Mouse (Mus musculus): ENCODE data around the gene Ppp3ca. TPM values are rescaled to one million over a fixed set of nuclear protein-coding genes. Genes with fewer than 3 reads are reported as not detected.
A peak's percentile ranks its signal among the peaks of the same experiment; 100 is the strongest.

Ppp3ca gene
- total and polyA plus RNA-seq, 2 experiments from 2014 or later: 34.6 to 39.2 TPM

DNA sequence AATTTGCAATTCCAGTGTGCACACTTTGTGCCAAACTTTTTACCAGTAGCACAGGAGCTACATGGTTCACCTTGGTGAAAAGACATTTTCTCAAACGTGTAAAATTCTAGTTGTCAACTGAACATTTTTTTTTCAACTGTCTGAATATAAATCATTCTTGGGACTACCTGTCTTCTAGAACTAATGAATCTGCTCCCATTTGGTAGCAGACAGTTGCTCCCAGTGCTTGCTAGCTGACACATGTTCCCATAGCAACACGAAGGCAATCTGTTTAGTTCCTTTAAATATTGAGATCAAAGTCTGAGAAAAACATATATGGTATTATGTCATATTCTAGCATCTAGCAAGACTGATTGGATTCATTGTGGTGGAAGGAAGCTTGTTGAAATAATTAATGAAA, 158.5 kb downstream of the Ppp3ca start:
- WGBS: 76% methylated on average over 2 of the region's 2 CpGs
- TF ChIP-seq EP300 (IDR thresholded peaks at IDR 0.05; ENCODE audit: low read depth) (no peak), CTCF (IDR thresholded peaks at IDR 0.05; ENCODE audit: low read depth) (no peak)
- Histone ChIP-seq H3K27me3 (ENCODE audit: control insufficient read depth, insufficient read depth, low read length) (no peaks in the 10 kb centered on the region), H3K4me2 (ENCODE audit: low read depth, low read length) (no peak overlapping the region), H3K27ac (ENCODE audit: low read depth) (no peak overlapping the region), H3K36me3 (replicated peaks; ENCODE audit: control insufficient read depth, insufficient read depth, low read length) (no peaks in the 10 kb centered on the region), H3K4me3 (ENCODE audit: low read depth, low read length) (no peak overlapping the region), H3K9me3 (replicated peaks; ENCODE audit: control insufficient read depth, low read length) (no peaks in the 10 kb centered on the region), H3K9ac (replicated peaks; ENCODE audit: low read depth, low read length) (no peak overlapping the region), H3K4me1 (ENCODE audit: control insufficient read depth, insufficient read depth) (no peaks in the 10 kb centered on the region)
- DNase-seq (ENCODE audit: low spot score) (no peak), ATAC-seq (ENCODE audit: insufficient read depth, low read depth) (no peak)

- H3K27me3 ChIP-seq (ENCODE audit: control insufficient read depth, insufficient read depth, low read length): no peaks in the 10 kb centered on the region
- no peak for TF ChIP-seq EP300 (IDR thresholded peaks at IDR 0.05; ENCODE audit: low read depth)
- no peak for TF ChIP-seq CTCF (IDR thresholded peaks at IDR 0.05; ENCODE audit: low read depth)
- H3K4me1 ChIP-seq (ENCODE audit: control insufficient read depth, insufficient read depth): no peaks in the 10 kb centered on the region
- H3K4me3 ChIP-seq (ENCODE audit: low read depth, low read length): no peak overlapping the region
- no peak overlapping the region for H3K27ac ChIP-seq (ENCODE audit: low read depth)
- H3K36me3 ChIP-seq (replicated peaks; ENCODE audit: control insufficient read depth, insufficient read depth, low read length): no peaks in the 10 kb centered on the region
- no peaks in the 10 kb centered on the region for H3K9me3 ChIP-seq (replicated peaks; ENCODE audit: control insufficient read depth, low read length)
- no peak overlapping the region for H3K9ac ChIP-seq (replicated peaks; ENCODE audit: low read depth, low read length)
- 97% methylated on average over 5 of the region's 5 CpGs for WGBS
- ATAC-seq (ENCODE audit: insufficient read depth, low read depth): no peak
- DNase-seq (ENCODE audit: low spot score): no peak
- H3K4me2 ChIP-seq (ENCODE audit: low read depth, low read length): no peak overlapping the region
These were observed 159.2 kb downstream of the Ppp3ca start for GRCm38 (mm10) chr3:136829109-136829508.

DNA sequence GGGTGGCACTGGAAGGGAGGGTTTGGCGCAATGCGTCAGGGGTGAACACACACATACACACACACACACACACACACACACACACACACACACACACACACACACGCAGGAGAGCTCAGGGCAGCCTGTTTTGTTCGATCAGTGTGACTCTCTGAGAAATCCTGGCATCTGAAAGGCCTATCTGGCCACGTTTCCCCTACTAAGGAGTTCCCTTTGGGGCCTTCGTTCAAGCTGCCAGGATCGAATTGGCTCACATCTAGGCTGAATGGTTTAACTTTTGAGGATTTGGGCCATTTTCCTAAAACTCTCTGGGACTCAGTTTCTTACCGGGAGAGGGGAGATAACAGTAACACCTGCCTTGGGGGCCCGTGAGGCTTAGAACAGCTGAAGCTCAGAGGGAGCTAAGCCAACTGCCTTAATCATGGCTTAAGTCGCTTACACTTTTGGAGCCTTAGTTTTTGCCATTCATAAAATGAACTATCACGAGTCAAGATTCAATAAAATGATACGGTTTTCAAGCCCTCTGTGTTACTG, 160.8 kb downstream of the Ppp3ca start:
- DNase-seq (ENCODE audit: low spot score) (no peak), ATAC-seq (ENCODE audit: insufficient read depth, low read depth) (no peak)
- H3K36me3 ChIP-seq (replicated peaks; ENCODE audit: control insufficient read depth, insufficient read depth, low read length): no peaks in the 10 kb centered on the region
- H3K27me3 ChIP-seq (ENCODE audit: control insufficient read depth, insufficient read depth, low read length): no peaks in the 10 kb centered on the region
- no peak overlapping the region for H3K9ac ChIP-seq (replicated peaks; ENCODE audit: low read depth, low read length)
- TF ChIP-seq EP300 (IDR thresholded peaks at IDR 0.05; ENCODE audit: low read depth): no peak
- no peak for TF ChIP-seq CTCF (IDR thresholded peaks at IDR 0.05; ENCODE audit: low read depth)
- peaks cover 1% of the 10 kb centered on the region; the same call in 1 of the 2 replicates for H3K4me1 ChIP-seq (ENCODE audit: control insufficient read depth, insufficient read depth)
- WGBS: 69% methylated on average over 10 of the region's 12 CpGs
- no peak overlapping the region for H3K4me3 ChIP-seq (ENCODE audit: low read depth, low read length)
- no peak overlapping the region for H3K4me2 ChIP-seq (ENCODE audit: low read depth, low read length)
- H3K27ac ChIP-seq (ENCODE audit: low read depth): no peak overlapping the region
- no peaks in the 10 kb centered on the region for H3K9me3 ChIP-seq (replicated peaks; ENCODE audit: control insufficient read depth, low read length)

GRCm38 (mm10) chr3:136833003-136833745, 163.2 kb downstream of the Ppp3ca start:
- DNase-seq (ENCODE audit: low spot score) (no peak), ATAC-seq (ENCODE audit: insufficient read depth, low read depth) (no peak)
- Histone ChIP-seq H3K9ac (replicated peaks; ENCODE audit: low read depth, low read length) (no peak overlapping the region), H3K27ac (ENCODE audit: low read depth) (no peak overlapping the region), H3K9me3 (replicated peaks; ENCODE audit: control insufficient read depth, low read length) (no peaks in the 10 kb centered on the region), H3K27me3 (ENCODE audit: control insufficient read depth, insufficient read depth, low read length) (no peaks in the 10 kb centered on the region), H3K4me3 (ENCODE audit: low read depth, low read length) (no peak overlapping the region), H3K4me1 (ENCODE audit: control insufficient read depth, insufficient read depth) (peaks cover 17% of the 10 kb centered on the region), H3K4me2 (ENCODE audit: low read depth, low read length) (no peak overlapping the region), H3K36me3 (replicated peaks; ENCODE audit: control insufficient read depth, insufficient read depth, low read length) (no peaks in the 10 kb centered on the region)
- TF ChIP-seq CTCF (IDR thresholded peaks at IDR 0.05; ENCODE audit: low read depth) (no peak), EP300 (IDR thresholded peaks at IDR 0.05; ENCODE audit: low read depth) (no peak)
- WGBS: 70% methylated on average over 11 of the region's 11 CpGs

GRCm38 (mm10) chr3:136833893-136834292, 164.0 kb downstream of the Ppp3ca start:
- no peak overlapping the region for H3K9ac ChIP-seq (replicated peaks; ENCODE audit: low read depth, low read length)
- ATAC-seq (ENCODE audit: insufficient read depth, low read depth): no peak
- WGBS: 27% methylated on average over 5 of the region's 5 CpGs

More at GRCm38 (mm10) chr3:136833893-136834292, 164.0 kb downstream of the Ppp3ca start:
- no peaks in the 10 kb centered on the region for H3K9me3 ChIP-seq (replicated peaks; ENCODE audit: control insufficient read depth, low read length)
- H3K4me1 ChIP-seq (ENCODE audit: control insufficient read depth, insufficient read depth): peaks cover 17% of the 10 kb centered on the region
- H3K36me3 ChIP-seq (replicated peaks; ENCODE audit: control insufficient read depth, insufficient read depth, low read length): no peaks in the 10 kb centered on the region
- no peak for TF ChIP-seq EP300 (IDR thresholded peaks at IDR 0.05; ENCODE audit: low read depth)
- TF ChIP-seq CTCF (IDR thresholded peaks at IDR 0.05; ENCODE audit: low read depth): no peak
- no peak overlapping the region for H3K4me3 ChIP-seq (ENCODE audit: low read depth, low read length)
- no peak overlapping the region for H3K27ac ChIP-seq (ENCODE audit: low read depth)
- H3K27me3 ChIP-seq (ENCODE audit: control insufficient read depth, insufficient read depth, low read length): no peaks in the 10 kb centered on the region
- DNase-seq (ENCODE audit: low spot score): peak; percentile 36
- H3K4me2 ChIP-seq (ENCODE audit: low read depth, low read length): peak overlapping the region; percentile 25; the same call in 1 of the 2 replicates

Data from heart, postnatal 0 days (tissue).